Mouse (Mus musculus) ES-Bruce4 (cell line): Measurements from ENCODE around the gene H2-DMb1. TPM values are rescaled to one million over a fixed set of nuclear protein-coding genes. Genes with fewer than 3 reads are reported as not detected.

Experiments used
- H3K27ac ChIP-seq: 2 replicates; pipeline ENCODE4 v1.5.1; 2012; ENCODE audit warnings: low read length, inconsistent platforms; ENCODE audit not compliant: insufficient read depth
- H3K27me3 ChIP-seq: 2 replicates; pipeline ENCODE4 v1.6.1; 2012; ENCODE audit warnings: mild to moderate bottlenecking, low read length, inconsistent platforms; ENCODE audit not compliant: control insufficient read depth, poor library complexity, insufficient read depth, severe bottlenecking
- H3K36me3 ChIP-seq: 2 replicates; pipeline ENCODE4 v1.6.1; 2012; ENCODE audit warnings: inconsistent platforms, mild to moderate bottlenecking, low read length, moderate library complexity; ENCODE audit not compliant: control insufficient read depth, poor library complexity, insufficient read depth, severe bottlenecking
- H3K4me1 ChIP-seq: one replicate; pipeline ENCODE4 v1.8.1; 2011; ENCODE audit warnings: low read length; ENCODE audit not compliant: control insufficient read depth, insufficient read depth
- H3K4me3 ChIP-seq: 2 replicates; pipeline ENCODE4 v1.5.1; 2011; ENCODE audit warnings: low read depth, mild to moderate bottlenecking, low read length
- H3K9ac ChIP-seq: 2 replicates; pipeline ENCODE4 v1.6.1; 2012; ENCODE audit warnings: low read depth, mild to moderate bottlenecking, inconsistent platforms; ENCODE audit not compliant: poor library complexity, severe bottlenecking
- H3K9me3 ChIP-seq: replicated peaks from 2 replicates; pipeline ENCODE4 v1.6.1; 2012; ENCODE audit warnings: mild to moderate bottlenecking, low read length, inconsistent platforms; ENCODE audit not compliant: control insufficient read depth, poor library complexity, insufficient read depth, severe bottlenecking
- CTCF ChIP-seq: IDR thresholded peaks from one replicate; pipeline ENCODE4 v1.8.1; 2011; ENCODE audit warnings: low read depth, low read length
- EP300 ChIP-seq: IDR thresholded peaks from 2 replicates; pipeline ENCODE4 v1.6.1; 2011; ENCODE audit warnings: low read depth, low read length; ENCODE audit not compliant: insufficient read depth
- POLR2A ChIP-seq: IDR thresholded peaks from one replicate; pipeline ENCODE4 v1.8.1; 2011; ENCODE audit warnings: low read length; ENCODE audit not compliant: insufficient read depth
- polyA plus RNA-seq: library from polyadenylated mRNA; stranded (reverse); fragments of >200 nt; gene quantifications from 2 replicates; pipeline ENCODE4 v1.2.4, GENCODE M21; 2011; ENCODE audit warnings: low read depth; ENCODE audit not compliant: missing spikeins, insufficient read depth, insufficient read length

Gene H2-DMb1
- polyA plus RNA-seq, 1 experiment, result 1.1 TPM

DNA sequence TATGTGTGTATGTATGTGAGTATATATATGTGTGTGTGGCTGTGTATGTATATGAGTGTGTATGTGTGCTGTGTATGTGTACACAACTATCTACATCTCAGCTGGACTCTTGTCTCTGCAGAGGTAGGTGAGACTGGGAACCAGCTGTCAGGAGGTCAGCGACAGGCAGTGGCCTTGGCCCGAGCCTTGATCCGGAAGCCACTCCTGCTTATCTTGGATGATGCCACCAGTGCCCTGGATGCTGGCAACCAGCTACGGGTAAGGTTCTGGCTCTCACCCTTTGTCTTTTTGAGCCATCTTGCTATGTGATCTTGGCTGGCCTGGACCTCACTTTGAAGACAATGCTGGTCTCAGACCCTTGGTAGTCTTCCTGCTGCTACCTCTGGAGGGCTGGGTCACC, 41.9 kb downstream of the H2-DMb1 start:
- Histone ChIP-seq H3K27ac (no peak overlapping the region), H3K36me3 (no peaks in the 10 kb centered on the region), H3K9ac (no peak overlapping the region), H3K27me3 (0 out of 2 replicates have a peak, but pooled peaks cover 2% of the 10 kb centered on the region), H3K4me1 (no peaks in the 10 kb centered on the region), H3K9me3 (no peaks in the 10 kb centered on the region), H3K4me3 (no peak overlapping the region)
- TF ChIP-seq EP300, result no peak
- TF ChIP-seq POLR2A, result no peak
- TF ChIP-seq CTCF, result no peak

DNA sequence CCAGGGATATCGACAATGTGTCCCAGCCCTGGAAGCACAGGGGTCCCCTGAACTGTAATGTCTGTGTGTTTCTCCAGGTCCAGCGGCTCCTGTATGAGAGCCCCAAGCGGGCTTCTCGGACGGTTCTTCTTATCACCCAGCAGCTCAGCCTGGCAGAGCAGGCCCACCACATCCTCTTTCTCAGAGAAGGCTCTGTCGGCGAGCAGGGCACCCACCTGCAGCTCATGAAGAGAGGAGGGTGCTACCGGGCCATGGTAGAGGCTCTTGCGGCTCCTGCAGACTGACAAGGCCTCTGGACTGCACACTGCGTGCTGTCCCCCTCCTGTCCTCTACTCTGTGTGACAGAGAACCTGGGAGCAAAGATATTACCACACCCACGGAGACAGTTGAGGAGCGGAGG, 43.6 kb downstream of the H2-DMb1 start:
- H3K4me1 ChIP-seq, result no peaks in the 10 kb centered on the region
- no peak overlapping the region for H3K9ac ChIP-seq
- no peak overlapping the region for H3K27ac ChIP-seq
- no peaks in the 10 kb centered on the region for H3K36me3 ChIP-seq
- 0 out of 2 replicates have a peak, but pooled peaks cover 2% of the 10 kb centered on the region for H3K27me3 ChIP-seq
- H3K4me3 ChIP-seq, result no peak overlapping the region
- TF ChIP-seq CTCF (no peak), POLR2A (no peak), EP300 (no peak)
- no peaks in the 10 kb centered on the region for H3K9me3 ChIP-seq

- H3K27me3 ChIP-seq, result 0 out of 2 replicates have a peak, but pooled peaks cover 2% of the 10 kb centered on the region
- H3K4me1 ChIP-seq, result no peaks in the 10 kb centered on the region
- TF ChIP-seq POLR2A (no peak), CTCF (no peak), EP300 (no peak)
- peak within 1 kb of the TSS; percentile 52 for H3K4me3 ChIP-seq
- H3K9me3 ChIP-seq, result no peaks in the 10 kb centered on the region
- no peak within 1 kb of the TSS for H3K27ac ChIP-seq
- no peaks in the 10 kb centered on the region for H3K36me3 ChIP-seq
- H3K9ac ChIP-seq, result peak within 1 kb of the TSS; percentile 32; the same call in 1 of the 2 replicates
These were observed 44.3 kb downstream of the H2-DMb1 start, which contains the start of gene Psmb8 for GRCm38 (mm10) chr17:34196941-34197894. Gene Psmb8, plus strand, starts transcription at chr17:34197721.

DNA sequence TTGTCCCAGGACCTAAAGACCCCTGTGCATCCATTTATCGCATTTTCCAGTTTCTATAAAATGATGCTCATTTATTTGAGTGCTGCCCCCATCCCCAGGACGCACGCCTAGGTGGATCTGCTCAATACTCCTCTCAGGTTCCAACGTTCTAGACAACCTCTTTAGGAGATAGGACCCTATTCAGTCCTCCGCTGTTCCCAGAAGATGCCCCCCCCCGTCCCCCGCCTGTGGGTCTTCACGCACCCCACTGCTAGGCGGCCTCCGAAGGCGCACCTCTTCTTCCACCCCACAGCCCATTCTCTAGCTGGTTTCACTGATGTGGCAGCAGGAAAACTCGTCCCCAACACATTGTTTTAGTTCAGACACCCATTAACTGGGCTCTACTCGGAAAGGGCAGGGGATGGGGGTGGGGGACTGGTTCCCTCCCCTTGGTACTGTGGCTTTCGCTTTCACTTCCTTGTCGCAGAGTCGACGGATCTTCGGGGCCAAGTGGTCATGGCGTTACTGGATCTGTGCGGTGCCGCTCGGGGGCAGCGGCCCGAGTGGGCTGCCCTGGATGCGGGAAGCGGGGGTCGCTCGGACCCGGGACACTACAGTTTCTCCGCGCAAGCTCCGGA, 45.1 kb downstream of the H2-DMb1 start:
- H3K4me1 ChIP-seq, result no peaks in the 10 kb centered on the region
- no peaks in the 10 kb centered on the region for H3K9me3 ChIP-seq
- no peak for TF ChIP-seq CTCF
- no peak for TF ChIP-seq EP300
- no peak for TF ChIP-seq POLR2A
- 0 out of 2 replicates have a peak, but pooled peaks cover 2% of the 10 kb centered on the region for H3K27me3 ChIP-seq
- H3K27ac ChIP-seq, result no peak overlapping the region
- H3K36me3 ChIP-seq, result no peaks in the 10 kb centered on the region
- peak overlapping the region; percentile 52 for H3K4me3 ChIP-seq
- H3K9ac ChIP-seq, result peak overlapping the region; percentile 32; the same call in 1 of the 2 replicates

- Histone ChIP-seq H3K4me1 (no peaks in the 10 kb centered on the region), H3K36me3 (no peaks in the 10 kb centered on the region), H3K9me3 (no peaks in the 10 kb centered on the region), H3K27me3 (0 out of 2 replicates have a peak, but pooled peaks cover 2% of the 10 kb centered on the region), H3K4me3 (peak overlapping the region; percentile 52), H3K27ac (no peak overlapping the region), H3K9ac (peak overlapping the region; percentile 32; the same call in 1 of the 2 replicates)
- TF ChIP-seq POLR2A (no peak), EP300 (no peak)
These were observed 45.6 kb downstream of the H2-DMb1 start for GRCm38 (mm10) chr17:34198521-34198912.
